Mouse (Mus musculus) liver, embryonic 11.5 days (tissue): ENCODE data around the gene Stim2. TPM values are rescaled to one million over a fixed set of nuclear protein-coding genes. Genes with fewer than 3 reads are reported as not detected.

Source experiments
- ATAC-seq: fragments of 200-750 bp; cut with Nextera tagmentation; replicated peaks from 2 replicates; pipeline ENCODE4 v1.8.0; 2017; ENCODE audit warnings: moderate number of reproducible peaks, mild to moderate bottlenecking, moderate TSS enrichment, moderate library complexity; ENCODE audit not compliant: low FRiP score
- DNase-seq: peaks from one replicate; pipeline ENCODE4 v3.0.0-alpha.2; 2017; ENCODE audit warnings: low spot score
- H3K27ac ChIP-seq: fragments of 300-500 bp; sonication (generic); 2 replicates; pipeline ENCODE4 v1.5.1; 2014; ENCODE audit warnings: mild to moderate bottlenecking, low read depth, low read length, control low read depth
- H3K27me3 ChIP-seq: fragments of 300-500 bp; sonication (generic); replicated peaks from 2 replicates; pipeline ENCODE4 v1.6.1; 2014; ENCODE audit warnings: low read length, mixed read lengths; ENCODE audit not compliant: control insufficient read depth, insufficient read depth
- H3K36me3 ChIP-seq: fragments of 300-500 bp; sonication (generic); 2 replicates; pipeline ENCODE4 v1.6.1; 2014; ENCODE audit warnings: mild to moderate bottlenecking, low read length, moderate library complexity, mixed read lengths; ENCODE audit not compliant: control insufficient read depth, insufficient read depth
- H3K4me1 ChIP-seq: fragments of 300-500 bp; sonication (generic); replicated peaks from 2 replicates; pipeline ENCODE4 v1.6.1; 2014; ENCODE audit warnings: low read length, mixed read lengths; ENCODE audit not compliant: control insufficient read depth, insufficient read depth
- H3K4me2 ChIP-seq: fragments of 300-500 bp; sonication (generic); 2 replicates; pipeline ENCODE4 v1.6.1; 2014; ENCODE audit warnings: mild to moderate bottlenecking, control low read depth, moderate library complexity
- H3K4me3 ChIP-seq: fragments of 300-500 bp; sonication (generic); 2 replicates; pipeline ENCODE4 v1.5.1; 2014; ENCODE audit warnings: low read depth, low read length, control low read depth
- H3K9ac ChIP-seq: fragments of 300-500 bp; sonication (generic); 2 replicates; pipeline ENCODE4 v1.6.1; 2014; ENCODE audit warnings: low read depth, low read length, control low read depth
- H3K9me3 ChIP-seq: fragments of 300-500 bp; sonication (generic); 2 replicates; pipeline ENCODE4 v1.6.1; 2016; ENCODE audit warnings: low read length, inconsistent platforms, mixed read lengths; ENCODE audit not compliant: control insufficient read depth
- WGBS: fragments of 180-500 bp; shearing (Covaris S2); extraction: QIAGEN DNeasy Blood & Tissue Kit; methylation state at CpG from one replicate; pipeline ENCODE4 v1.1.7; 2014; 5-methylcytosine and 5-hydroxymethylcytosine counted together
- polyA plus RNA-seq: library from polyadenylated mRNA; unstranded; fragments of >200 nt; fragmentation: Nextera tagmentation; extraction: Ambion mirVana; gene quantifications from 2 replicates; pipeline ENCODE4 v1.2.1, GENCODE M21; 2014

The Stim2 gene
- polyA plus RNA-seq, 1 experiment from 2014 or later: 13.2 TPM

DNA sequence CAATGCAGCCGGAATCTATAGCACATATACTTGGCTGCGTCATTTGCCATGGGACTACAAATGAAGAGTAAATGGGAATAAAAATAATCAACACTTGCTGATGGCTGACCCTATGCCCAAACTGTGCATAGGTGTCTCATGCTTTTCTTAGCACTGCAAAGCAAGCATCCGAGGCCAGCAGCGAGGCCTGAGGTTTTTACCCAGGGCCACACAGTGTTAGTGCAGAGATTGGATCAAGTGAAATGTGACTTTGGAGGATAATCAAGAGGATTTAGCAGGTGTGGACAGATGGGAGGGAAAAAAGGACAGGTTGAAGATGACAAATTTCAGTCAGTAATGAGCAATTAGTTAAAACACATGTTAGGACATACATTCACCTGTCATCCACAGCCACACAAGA lies 162.3 kb downstream of the Stim2 start:
- ATAC-seq (no peak), DNase-seq (no peak)
- no peak overlapping the region for H3K4me2 ChIP-seq
- H3K9ac ChIP-seq: no peak overlapping the region
- no peaks in the 10 kb centered on the region for H3K36me3 ChIP-seq
- H3K4me3 ChIP-seq: no peak overlapping the region
- H3K27ac ChIP-seq: no peak overlapping the region
- no peaks in the 10 kb centered on the region for H3K27me3 ChIP-seq
- no peaks in the 10 kb centered on the region for H3K4me1 ChIP-seq
- WGBS: 82% methylated on average over 4 of the region's 4 CpGs
- H3K9me3 ChIP-seq: no peaks in the 10 kb centered on the region

DNA sequence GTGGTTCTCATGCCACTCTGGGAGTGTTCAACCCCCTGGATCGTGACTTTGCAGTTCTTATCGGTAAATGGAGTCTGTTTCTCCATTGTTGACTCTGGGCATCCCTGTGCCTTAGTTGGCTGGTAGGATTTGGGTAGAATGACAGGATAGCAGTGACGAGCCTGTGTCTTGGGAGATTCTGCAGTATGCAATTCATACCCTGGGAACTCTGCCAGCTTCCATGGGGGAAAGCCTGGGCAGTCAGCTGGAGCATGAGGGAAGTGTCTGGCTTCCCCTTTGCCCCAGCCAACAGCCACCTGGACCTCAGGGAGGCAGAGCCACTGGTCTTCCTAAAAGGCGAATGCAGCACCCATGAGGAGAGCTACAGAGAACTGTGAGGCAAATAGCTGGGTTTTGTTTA lies 165.6 kb downstream of the Stim2 start:
- DNase-seq: no peak
- no peak overlapping the region for H3K27ac ChIP-seq
- 73% methylated on average over 4 of the region's 4 CpGs for WGBS

More for the DNA sequence above, 165.6 kb downstream of the Stim2 start:
- no peak for ATAC-seq
- H3K4me3 ChIP-seq: no peak overlapping the region
- no peaks in the 10 kb centered on the region for H3K9me3 ChIP-seq
- no peaks in the 10 kb centered on the region for H3K36me3 ChIP-seq
- H3K4me2 ChIP-seq: no peak overlapping the region
- H3K27me3 ChIP-seq: no peaks in the 10 kb centered on the region
- H3K9ac ChIP-seq: no peak overlapping the region
- H3K4me1 ChIP-seq: no peaks in the 10 kb centered on the region

Other genes with a start within 250 kb of the Stim2 start
- 15.4 and 15.9 TPM in 2 replicates for gene Tbc1d19, start 188.9 kb upstream of the Stim2 start, polyA plus RNA-seq